Mouse (Mus musculus) cerebellum, adult 2 months (tissue): ENCODE results near the gene Hmga2. TPM values are rescaled to one million over a fixed set of nuclear protein-coding genes. Genes with fewer than 3 reads are reported as not detected.
"Not testable (repeated sequence)": the region's sequence is repeated elsewhere in the genome, so short reads cannot be mapped to it uniquely, and the experiment has no call there.

Experiments
- DNase-seq, 2 experiments: peaks; one replicate each; pipeline ENCODE4 v3.0.0; 2021
- H3K27ac ChIP-seq: fragments of 200-500 bp; 2 replicates; pipeline ENCODE4 v1.5.1; 2012; ENCODE audit warnings: low read length, control low read depth, inconsistent platforms; ENCODE audit not compliant: insufficient read depth
- H3K27me3 ChIP-seq: fragments of 200-500 bp; 2 replicates; pipeline ENCODE4 v1.6.1; 2012; ENCODE audit warnings: inconsistent platforms, mild to moderate bottlenecking, low read length, moderate library complexity; ENCODE audit not compliant: control insufficient read depth, insufficient read depth
- H3K4me1 ChIP-seq: fragments of 200-500 bp; 2 replicates; pipeline ENCODE4 v1.6.1; 2011; ENCODE audit warnings: low read length; ENCODE audit not compliant: control insufficient read depth, insufficient read depth
- H3K4me3 ChIP-seq: fragments of 200-500 bp; replicated peaks from 2 replicates; pipeline ENCODE3; 2011; ENCODE audit warnings: mild to moderate bottlenecking, low read depth, low read length, control low read depth; ENCODE audit not compliant: insufficient read depth
- CTCF ChIP-seq: fragments of 200-500 bp; IDR thresholded peaks from 2 replicates; pipeline ENCODE4 v1.5.1; 2011; ENCODE audit warnings: low read depth, mild to moderate bottlenecking, control low read depth, low read length, moderate library complexity, borderline replicate concordance; ENCODE audit not compliant: insufficient read depth
- POLR2A ChIP-seq: fragments of 200-500 bp; IDR thresholded peaks from 2 replicates; pipeline ENCODE4 v1.6.1; 2011; ENCODE audit warnings: low read length, control low read depth, borderline replicate concordance; ENCODE audit not compliant: insufficient read depth
- WGBS: fragments of 180-500 bp; shearing (Covaris S2); methylation state at CpG from one replicate; pipeline ENCODE4 v1.1.7; 2018; 5-methylcytosine and 5-hydroxymethylcytosine counted together
- polyA plus RNA-seq: library from polyadenylated mRNA; depleted of rRNA; stranded (reverse); fragments of >200 nt; gene quantifications from 2 replicates; pipeline ENCODE4 v1.2.3, GENCODE M21; 2012

The Hmga2 gene
- polyA plus RNA-seq, 1 experiment = 0.05 TPM

DNA sequence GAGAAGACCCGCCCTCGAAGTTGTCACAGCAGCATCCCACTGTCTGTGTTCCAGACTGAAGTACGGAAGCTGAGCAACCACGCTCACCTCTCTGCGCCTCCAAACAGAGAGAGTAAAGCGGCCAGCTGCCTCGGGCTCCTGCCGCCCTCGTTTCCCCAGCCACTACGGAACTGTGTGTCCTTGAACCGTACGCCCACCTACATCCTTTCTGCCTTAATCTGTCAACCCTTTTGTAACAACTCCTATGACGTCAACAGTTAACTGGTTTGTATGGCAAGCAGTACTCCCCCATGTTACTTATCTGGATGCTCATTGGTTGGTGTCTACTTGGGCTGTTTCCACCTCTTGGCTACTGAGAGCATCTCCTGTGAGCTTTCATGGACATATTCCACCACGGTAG lies 100.8 kb downstream of the Hmga2 start:
- Histone ChIP-seq H3K27me3 (peaks cover 1% of the 10 kb centered on the region; the same call in 1 of the 2 replicates), H3K4me1 (no peaks in the 10 kb centered on the region), H3K27ac (no peak overlapping the region), H3K4me3 (no peak overlapping the region)
- DNase-seq = no peak
- 57% methylated on average over 14 of the region's 14 CpGs for WGBS
- TF ChIP-seq CTCF = no peak

DNA sequence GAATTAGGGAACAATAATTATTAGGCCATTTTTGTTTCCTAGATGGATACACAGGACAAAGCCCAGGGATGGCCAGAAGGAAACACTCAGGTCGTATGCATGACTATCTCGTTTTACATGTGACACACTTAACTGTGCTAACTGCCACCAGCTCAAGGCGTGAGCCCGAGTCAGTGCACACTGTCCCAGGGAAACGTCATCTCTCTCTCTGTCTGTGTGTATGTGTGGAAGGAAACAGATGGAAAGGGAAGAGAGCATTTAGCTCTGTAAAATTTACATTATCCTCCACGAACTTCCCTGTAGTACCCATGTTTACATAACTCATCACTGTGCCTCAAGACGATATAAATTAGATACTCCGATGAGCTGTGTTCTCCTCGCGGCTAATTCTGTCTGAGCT lies 105.1 kb downstream of the Hmga2 start:
- Histone ChIP-seq H3K4me1 (no peaks in the 10 kb centered on the region), H3K27me3 (peaks cover under 1% of the 10 kb centered on the region; the same call in 1 of the 2 replicates), H3K27ac (no peak overlapping the region), H3K4me3 (no peak overlapping the region)
- no peak for DNase-seq
- TF ChIP-seq CTCF (no peak), POLR2A (no peak)
- 75% methylated on average over 10 of the region's 10 CpGs for WGBS

DNA sequence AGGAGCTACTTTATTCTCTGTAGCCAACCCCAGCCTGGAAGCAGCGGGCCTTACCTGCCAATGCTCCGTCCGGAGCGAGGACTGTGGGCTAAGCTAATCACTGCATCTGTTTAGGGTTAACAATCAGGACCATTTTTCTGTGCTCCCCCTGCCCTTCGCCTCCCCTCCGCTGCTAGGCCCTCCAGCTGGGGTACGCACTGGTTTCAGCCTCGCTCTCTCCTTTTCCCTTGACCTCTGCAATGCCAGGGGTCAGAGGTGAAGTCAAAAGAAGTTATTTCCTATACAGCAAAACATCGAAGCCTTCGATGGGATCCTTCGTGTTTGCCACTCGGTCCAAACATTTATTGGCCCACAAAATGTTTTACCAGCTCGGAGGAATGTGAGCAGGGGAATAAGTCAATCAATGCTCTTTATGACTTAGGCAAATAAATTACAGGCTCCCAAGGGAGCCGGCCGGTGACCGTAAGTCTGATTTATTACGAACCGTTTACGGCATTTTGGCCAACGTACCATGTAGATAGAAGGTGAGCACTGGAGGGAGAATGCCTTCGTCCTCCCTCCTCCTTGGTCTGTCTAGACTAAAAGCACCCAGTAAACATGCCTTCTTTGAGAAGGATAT lies 107.0 kb downstream of the Hmga2 start:
- 71% methylated on average over 21 of the region's 21 CpGs for WGBS
- Histone ChIP-seq H3K4me1 (no peaks in the 10 kb centered on the region), H3K27me3 (no peaks in the 10 kb centered on the region), H3K4me3 (no peak overlapping the region), H3K27ac (no peak overlapping the region)
- TF ChIP-seq CTCF = no peak
- TF ChIP-seq POLR2A = no peak
- DNase-seq = no peak

DNA sequence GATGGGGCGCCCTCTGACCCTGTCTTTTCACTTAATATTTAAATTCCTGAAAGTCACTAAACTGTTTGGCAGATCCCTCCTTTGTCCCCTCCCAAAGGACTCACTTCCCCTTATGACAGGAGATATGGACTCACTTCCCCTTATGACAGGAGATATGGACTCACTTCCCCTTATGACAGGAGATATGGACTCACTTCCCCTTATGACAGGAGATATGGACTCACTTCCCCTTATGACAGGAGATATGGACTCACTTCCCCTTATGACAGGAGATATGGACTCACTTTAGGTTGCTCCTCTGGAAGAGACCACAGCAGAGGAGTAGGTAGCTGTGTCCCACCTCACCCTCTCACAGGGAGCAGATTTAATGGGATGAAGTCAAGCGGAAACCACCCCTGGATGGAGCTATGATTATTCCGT lies 110.1 kb downstream of the Hmga2 start:
- not testable (repeated sequence) for DNase-seq, H3K27me3 ChIP-seq
- 89% methylated on average over 3 of the region's 3 CpGs for WGBS

DNA sequence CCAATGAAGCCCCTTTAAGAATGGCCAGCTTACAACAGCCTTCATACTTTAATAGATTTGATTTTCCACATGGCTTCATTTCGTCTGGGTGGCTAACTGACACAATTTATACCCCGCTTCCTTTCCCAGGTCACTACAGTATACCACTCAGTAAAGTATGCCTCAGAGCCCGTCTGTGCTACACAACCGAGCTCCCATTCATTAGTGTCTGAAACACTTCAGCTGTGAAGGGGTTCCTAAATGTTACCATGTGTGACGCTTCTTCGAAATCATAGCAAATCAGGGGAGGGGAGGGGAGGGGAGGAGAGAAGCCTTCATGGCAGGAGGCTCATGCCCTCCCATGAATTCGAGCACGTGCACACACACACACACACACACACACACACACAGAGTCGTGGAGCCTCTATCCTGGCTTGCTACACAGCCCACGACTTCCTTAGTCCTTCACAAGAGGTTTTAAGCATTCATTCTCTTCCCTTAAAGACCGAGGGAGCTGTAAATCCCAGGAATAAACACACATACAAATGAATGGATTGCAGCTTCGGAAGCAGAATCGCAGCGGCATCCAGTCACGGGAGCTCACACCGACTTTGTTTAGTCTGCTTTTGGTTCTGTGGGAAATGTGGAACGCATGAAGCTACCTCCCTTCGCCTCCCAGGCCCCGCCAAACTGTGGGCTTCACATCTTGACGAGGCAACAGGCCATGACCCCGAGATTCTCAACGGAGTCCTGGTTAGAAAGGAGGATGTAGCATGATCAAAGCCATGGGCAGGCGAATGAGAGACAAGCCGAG lies 110.7 kb downstream of the Hmga2 start:
- Histone ChIP-seq H3K27ac (no peak overlapping the region), H3K4me1 (no peaks in the 10 kb centered on the region), H3K27me3 (no peaks in the 10 kb centered on the region), H3K4me3 (no peak overlapping the region)
- WGBS = 26% methylated on average over 24 of the region's 24 CpGs
- no peak for DNase-seq
- TF ChIP-seq POLR2A = no peak
- TF ChIP-seq CTCF = no peak

More for the DNA sequence above, 110.1 kb downstream of the Hmga2 start:
- not testable (repeated sequence) for H3K27ac ChIP-seq, H3K4me3 ChIP-seq, H3K4me1 ChIP-seq

DNA sequence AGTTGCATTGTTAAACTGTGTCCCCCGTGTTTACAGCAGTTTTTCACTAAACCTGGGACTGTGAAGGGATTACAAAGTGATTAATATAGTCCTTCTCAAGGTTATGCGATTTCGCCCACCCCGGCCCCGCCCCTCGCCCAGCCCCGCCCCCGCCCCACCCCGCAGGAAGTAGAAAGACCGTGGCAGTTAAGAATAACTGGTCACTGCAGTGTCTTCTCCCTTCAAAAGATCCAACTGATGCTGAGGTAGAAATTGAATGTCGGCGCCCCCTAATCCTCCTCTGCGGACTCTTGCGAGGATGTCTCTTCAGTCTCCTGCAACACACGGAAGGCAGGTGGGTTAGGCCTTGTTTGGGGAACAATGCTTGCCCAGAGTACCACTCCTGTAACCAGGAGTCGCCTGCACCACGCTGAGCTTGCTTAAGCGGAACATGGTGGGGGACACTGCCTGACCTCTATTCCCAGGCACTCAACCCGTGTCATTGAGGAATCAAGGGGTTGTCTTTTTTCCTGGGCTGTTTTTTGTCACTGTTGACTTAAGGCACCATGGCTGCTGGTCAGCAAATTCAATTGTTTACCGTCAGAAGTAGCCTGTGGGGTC lies 112.2 kb downstream of the Hmga2 start:
- Histone ChIP-seq H3K27me3 (no peaks in the 10 kb centered on the region), H3K4me3 (no peak overlapping the region), H3K27ac (no peak overlapping the region), H3K4me1 (no peaks in the 10 kb centered on the region)
- TF ChIP-seq CTCF (no peak), POLR2A (no peak)
- 64% methylated on average over 20 of the region's 20 CpGs for WGBS
- DNase-seq = no peak

DNA sequence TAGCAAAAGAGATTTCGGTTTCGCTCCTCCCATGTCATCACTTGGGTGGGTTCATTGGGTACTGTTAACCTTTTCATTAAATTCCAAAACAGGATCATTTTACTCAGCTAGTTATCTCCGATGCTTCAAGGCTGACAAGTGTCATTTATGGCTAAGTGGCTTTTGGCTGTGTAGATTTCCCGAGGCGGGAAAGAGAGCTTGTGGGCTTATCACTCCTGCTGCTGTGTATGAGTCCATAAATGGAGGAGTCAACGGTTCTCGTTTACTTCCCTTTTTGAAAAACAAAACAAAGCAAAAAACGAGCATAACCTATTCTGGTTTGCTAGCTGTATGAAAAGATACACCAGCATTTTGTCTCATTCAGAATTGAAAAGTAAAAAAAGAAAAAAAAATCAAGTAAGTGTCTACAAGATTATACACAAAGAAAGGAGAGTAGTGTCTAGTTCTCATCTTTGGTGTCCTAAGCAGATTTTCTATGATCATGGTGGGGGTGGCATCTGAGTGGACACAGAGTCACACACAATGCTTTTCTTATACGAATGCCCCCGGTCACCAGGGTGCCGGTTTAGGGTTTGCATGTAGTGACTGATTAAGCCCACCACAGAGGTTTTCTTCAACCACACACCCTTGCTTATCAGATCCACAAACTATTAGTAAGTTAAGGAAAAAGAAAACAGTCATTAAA lies 112.8 kb downstream of the Hmga2 start:
- DNase-seq, H3K4me1 ChIP-seq, H3K27me3 ChIP-seq, H3K27ac ChIP-seq, H3K4me3 ChIP-seq: not testable (repeated sequence)
- 89% methylated on average over 11 of the region's 11 CpGs for WGBS
